35 mouse cellular contexts compared by ENCODE assay signal in the genomic region with DNA sequence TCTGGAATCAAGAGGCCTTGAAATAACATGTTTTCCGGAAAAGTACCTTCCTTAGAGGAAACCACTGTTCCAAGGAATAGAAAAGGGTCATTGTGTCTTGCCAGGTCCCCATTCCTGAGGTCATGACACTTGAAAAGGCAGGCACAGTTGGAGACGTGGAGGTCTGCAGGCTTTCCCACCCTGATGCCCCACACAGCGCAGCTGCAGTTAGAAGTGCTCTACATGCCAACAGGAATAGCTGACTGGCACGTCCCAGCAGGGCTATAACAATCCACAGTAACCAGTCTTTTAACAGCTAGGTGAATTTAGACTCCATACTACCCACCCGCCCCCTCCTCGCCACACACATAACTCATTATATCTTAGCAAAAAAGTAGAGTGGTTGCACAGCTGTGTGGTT. TPM values are rescaled to one million over a fixed set of nuclear protein-coding genes. Genes with fewer than 3 reads are reported as not detected.
DNase-seq lines count a peak whose midpoint lies in the region; ATAC-seq and TF ChIP-seq lines count a peak whose summit lies in the region.
"Had no signal": no experiment of that assay in that cellular context is flagged by ENCODE, and none has a peak within 500 bp of the region (broad histone marks: within the 10 kb centered on the region; RNA-seq: fewer than 3 reads in every experiment).

No protein-coding gene starts in this region.

- DNase-seq in kidney, adult 2 months = peak; percentile 38
- no peak for DNase-seq in kidney, adult 18-20 months
- no peak for DNase-seq in lung, postnatal 25 days (ENCODE audit: low spot score)
- DNase-seq in testis, postnatal 10 days (ENCODE audit: low spot score) = peak; percentile 37
- DNase-seq: adrenal gland, adult 8-10 months; cerebellum, adult 8-10 months; cerebellum, postnatal 25 days; heart, postnatal 36 days; layer of hippocampus, adult 9-11 months; liver; lung, embryonic 14.5 days; lung, postnatal 4 days; right cerebral cortex, postnatal 4 days; thymus, postnatal 14 days had no signal

- no peaks in the 10 kb centered on the region for H3K9me3 ChIP-seq in lung, embryonic 16.5 days (ENCODE audit: control insufficient read depth, low read length)
- H3K9me3 ChIP-seq in limb, embryonic 13.5 days = no peaks in the 10 kb centered on the region
- H3K9me3 ChIP-seq: embryonic facial prominence, embryonic 10.5 days; embryonic facial prominence, embryonic 15.5 days; forebrain, embryonic 12.5 days; hindbrain, embryonic 12.5 days; midbrain, embryonic 12.5 days; neural tube, embryonic 12.5 days had no signal

- 75% methylated on average over 6 of the region's 6 CpGs for WGBS in kidney, adult 2 months
- WGBS in lung, embryonic 16.5 days = 56% methylated on average over 6 of the region's 6 CpGs
- 47% methylated on average over 6 of the region's 6 CpGs for WGBS in limb, embryonic 13.5 days

- TF ChIP-seq POLR2A in kidney, adult 2 months (IDR thresholded peaks at IDR 0.05; ENCODE audit: low read depth, low read length) = no peak

- H3K36me3 ChIP-seq in kidney, adult 2 months (ENCODE audit: control insufficient read depth, insufficient read depth, low read length) = no peaks in the 10 kb centered on the region
- no peaks in the 10 kb centered on the region for H3K36me3 ChIP-seq in lung, embryonic 16.5 days (ENCODE audit: control insufficient read depth, insufficient read depth, low read length)
- H3K36me3 ChIP-seq in limb, embryonic 13.5 days = no peaks in the 10 kb centered on the region
- H3K36me3 ChIP-seq: embryonic facial prominence, embryonic 10.5 days; embryonic facial prominence, embryonic 15.5 days; forebrain, embryonic 12.5 days; hindbrain, embryonic 12.5 days; midbrain, embryonic 12.5 days; neural tube, embryonic 12.5 days had no signal

- no peak overlapping the region for H3K27ac ChIP-seq in kidney, adult 2 months (ENCODE audit: insufficient read depth, low read depth, low read length)
- H3K27ac ChIP-seq in lung, embryonic 16.5 days (ENCODE audit: low read length) = peak overlapping the region; percentile 66
- peak overlapping the region; percentile 77 for H3K27ac ChIP-seq in limb, embryonic 13.5 days
- H3K27ac ChIP-seq: embryonic facial prominence, embryonic 10.5 days; embryonic facial prominence, embryonic 15.5 days; forebrain, embryonic 12.5 days; hindbrain, embryonic 12.5 days; hindbrain, postnatal 0 days; kidney, postnatal 0 days; liver, embryonic 14.5 days; midbrain, embryonic 12.5 days; neural tube, embryonic 12.5 days; stomach, postnatal 0 days had no signal

- TF ChIP-seq CTCF in kidney, adult 2 months (conservative IDR thresholded peaks at IDR 0.05; ENCODE audit: insufficient read depth, insufficient read length, low read depth, low read length) = no peak

- no peak overlapping the region for H3K4me2 ChIP-seq in lung, embryonic 16.5 days (ENCODE audit: low read depth, low read length)
- no peak overlapping the region for H3K4me2 ChIP-seq in limb, embryonic 13.5 days (replicated peaks)
- H3K4me2 ChIP-seq: embryonic facial prominence, embryonic 15.5 days; forebrain, embryonic 12.5 days; hindbrain, embryonic 12.5 days; lung, embryonic 14.5 days; midbrain, embryonic 12.5 days; neural tube, embryonic 12.5 days had no signal

- H3K4me1 ChIP-seq in kidney, adult 2 months (ENCODE audit: control insufficient read depth, insufficient read depth, low read length) = no peaks in the 10 kb centered on the region
- H3K4me1 ChIP-seq in lung, embryonic 16.5 days (replicated peaks; ENCODE audit: control insufficient read depth, insufficient read depth, low read length) = peaks cover 7% of the 10 kb centered on the region; the same call in 1 of the 2 replicates
- H3K4me1 ChIP-seq in limb, embryonic 13.5 days = peaks cover 33% of the 10 kb centered on the region
- H3K4me1 ChIP-seq: embryonic facial prominence, embryonic 15.5 days; forebrain, embryonic 12.5 days; hindbrain, embryonic 12.5 days; midbrain, embryonic 12.5 days; neural tube, embryonic 12.5 days had no signal

- H3K4me3 ChIP-seq in kidney, adult 2 months (ENCODE audit: insufficient read depth, low read depth, low read length) = no peak overlapping the region
- no peak overlapping the region for H3K4me3 ChIP-seq in lung, embryonic 16.5 days (ENCODE audit: low read length)
- H3K4me3 ChIP-seq in limb, embryonic 13.5 days = no peak overlapping the region
- H3K4me3 ChIP-seq: embryonic facial prominence, embryonic 10.5 days; embryonic facial prominence, embryonic 15.5 days; forebrain, embryonic 12.5 days; hindbrain, embryonic 12.5 days; megakaryocyte, embryonic 14.5 days; midbrain, embryonic 12.5 days; myocyte; neural tube, embryonic 12.5 days had no signal

- H3K27me3 ChIP-seq in kidney, adult 2 months (replicated peaks; ENCODE audit: control insufficient read depth, insufficient read depth, low read length) = no peaks in the 10 kb centered on the region
- H3K27me3 ChIP-seq in lung, embryonic 16.5 days (ENCODE audit: control insufficient read depth, insufficient read depth, low read depth, low read length) = no peaks in the 10 kb centered on the region
- no peaks in the 10 kb centered on the region for H3K27me3 ChIP-seq in limb, embryonic 13.5 days
- H3K27me3 ChIP-seq: embryonic facial prominence, embryonic 15.5 days; forebrain, embryonic 12.5 days; hindbrain, embryonic 12.5 days; midbrain, embryonic 12.5 days; neural tube, embryonic 12.5 days had no signal

- ATAC-seq in lung, embryonic 16.5 days (ENCODE audit: low read depth) = no peak; the same call in 1 of the 2 replicates
- peak; percentile 72; the same call in 1 of the 2 replicates for ATAC-seq in limb, embryonic 13.5 days (ENCODE audit: low FRiP score, low read depth)
- no peak for ATAC-seq in inflammation-experienced regulatory T-cells, adult 6 months
- ATAC-seq: activated CD4-positive, CD25-positive, alpha-beta regulatory T cell, adult 4 months; hindbrain, postnatal 0 days; intestine, postnatal 0 days had no signal

- no peak overlapping the region for H3K9ac ChIP-seq in lung, embryonic 16.5 days (ENCODE audit: low read length)
- no peak overlapping the region for H3K9ac ChIP-seq in limb, embryonic 13.5 days
- H3K9ac ChIP-seq: embryonic facial prominence, embryonic 15.5 days; forebrain, embryonic 12.5 days; hindbrain, embryonic 12.5 days; liver, embryonic 14.5 days; lung, embryonic 14.5 days; midbrain, embryonic 12.5 days; neural tube, embryonic 12.5 days had no signal

RNA-seq across cellular contexts. Expression of a gene that starts 7.3 kb away (rescaled TPM):
- polyA plus RNA-seq in kidney, adult 2 months (2012; rRNA removed) = 2.4 and 2.5 TPM in 2 replicates
- 1.2 and 2.1 TPM in 2 replicates for polyA plus RNA-seq in lung, embryonic 16.5 days (2015; fragmentation: Nextera tagmentation; extraction: Ambion mirVana)
- 0.33 and 0.63 TPM in 2 replicates for polyA plus RNA-seq in limb, embryonic 13.5 days (2015; fragmentation: Nextera tagmentation; extraction: Ambion mirVana)
- under 1 TPM in 1 of 3 experiments, not detected in 2; 0.23 TPM for polyA plus RNA-seq in inflammation-experienced regulatory T-cells, adult 6 months (2017; shearing (Covaris generic))
- polyA plus RNA-seq: embryonic facial prominence, embryonic 10.5 days; forebrain, embryonic 12.5 days; midbrain, embryonic 12.5 days; neural tube, embryonic 12.5 days had no signal

RNA-seq across cellular contexts. Expression of a gene that starts 10.2 kb away (rescaled TPM):
- 4.8 and 5.1 TPM in 2 replicates for polyA plus RNA-seq in kidney, adult 2 months (2012; rRNA removed)
- 2.0 and 2.9 TPM in 2 replicates for polyA plus RNA-seq in lung, embryonic 16.5 days (2015; fragmentation: Nextera tagmentation; extraction: Ambion mirVana)
- 1.7 and 2.3 TPM in 2 replicates for polyA plus RNA-seq in limb, embryonic 13.5 days (2015; fragmentation: Nextera tagmentation; extraction: Ambion mirVana)
- polyA plus RNA-seq in inflammation-experienced regulatory T-cells, adult 6 months (2017; shearing (Covaris generic)) = not detected
- polyA plus RNA-seq: activated CD4-positive, CD25-positive, alpha-beta regulatory T cell, adult 4 months; embryonic facial prominence, embryonic 10.5 days; forebrain, embryonic 12.5 days had no signal

RNA-seq across cellular contexts. Expression of a gene that starts 27.1 kb away (rescaled TPM):
- polyA plus RNA-seq in kidney, adult 2 months (2012; rRNA removed) = not detected in 2 replicates
- 0.08 and 0.16 TPM in 2 replicates for polyA plus RNA-seq in lung, embryonic 16.5 days (2015; fragmentation: Nextera tagmentation; extraction: Ambion mirVana)
- polyA plus RNA-seq in limb, embryonic 13.5 days (2015; fragmentation: Nextera tagmentation; extraction: Ambion mirVana) = not detected in 2 replicates
- not detected for polyA plus RNA-seq in inflammation-experienced regulatory T-cells, adult 6 months (2017; shearing (Covaris generic))
- polyA plus RNA-seq: C2C12; embryonic facial prominence, embryonic 10.5 days; embryonic facial prominence, embryonic 15.5 days; heart, embryonic 14.5 days; hindbrain, embryonic 12.5 days; hindbrain, postnatal 0 days; intestine, postnatal 0 days; kidney, postnatal 0 days; liver, embryonic 14.5 days; lung, embryonic 14.5 days; midbrain, embryonic 12.5 days; midbrain, postnatal 0 days; myocyte; neural tube, embryonic 12.5 days; spleen, adult 2 months; stomach, postnatal 0 days had no signal

RNA-seq across cellular contexts. Expression of a gene that starts 33.7 kb away (rescaled TPM):
- not detected in 2 replicates for polyA plus RNA-seq in kidney, adult 2 months (2012; rRNA removed)
- polyA plus RNA-seq in lung, embryonic 16.5 days (2015; fragmentation: Nextera tagmentation; extraction: Ambion mirVana) = not detected in 2 replicates
- not detected in 2 replicates for polyA plus RNA-seq in limb, embryonic 13.5 days (2015; fragmentation: Nextera tagmentation; extraction: Ambion mirVana)
- polyA plus RNA-seq in inflammation-experienced regulatory T-cells, adult 6 months (2017; shearing (Covaris generic)) = not detected
- polyA plus RNA-seq: activated CD4-positive, CD25-positive, alpha-beta regulatory T cell, adult 4 months; C2C12; embryonic facial prominence, embryonic 10.5 days; embryonic facial prominence, embryonic 15.5 days; forebrain, embryonic 12.5 days; heart, embryonic 14.5 days; hindbrain, embryonic 12.5 days; hindbrain, postnatal 0 days; intestine, postnatal 0 days; kidney, postnatal 0 days; liver, embryonic 14.5 days; lung, embryonic 14.5 days; midbrain, embryonic 12.5 days; midbrain, postnatal 0 days; myocyte; neural tube, embryonic 12.5 days; spleen, adult 2 months; stomach, postnatal 0 days had no signal

RNA-seq across cellular contexts. Expression of a gene that starts 36.5 kb away (rescaled TPM):
- polyA plus RNA-seq in kidney, adult 2 months (2012; rRNA removed) = not detected in 2 replicates
- polyA plus RNA-seq in lung, embryonic 16.5 days (2015; fragmentation: Nextera tagmentation; extraction: Ambion mirVana) = not detected in 2 replicates
- polyA plus RNA-seq in limb, embryonic 13.5 days (2015; fragmentation: Nextera tagmentation; extraction: Ambion mirVana) = not detected in 2 replicates
- polyA plus RNA-seq in inflammation-experienced regulatory T-cells, adult 6 months (2017; shearing (Covaris generic)) = not detected
- polyA plus RNA-seq: activated CD4-positive, CD25-positive, alpha-beta regulatory T cell, adult 4 months; C2C12; embryonic facial prominence, embryonic 15.5 days; forebrain, embryonic 12.5 days; heart, embryonic 14.5 days; hindbrain, embryonic 12.5 days; hindbrain, postnatal 0 days; intestine, postnatal 0 days; kidney, postnatal 0 days; liver, embryonic 14.5 days; lung, embryonic 14.5 days; midbrain, embryonic 12.5 days; midbrain, postnatal 0 days; myocyte; neural tube, embryonic 12.5 days; spleen, adult 2 months; stomach, postnatal 0 days had no signal

Comparison
In these comparisons a context has a peak if more than half of its experiments do, and no peak if none do; other contexts are left out.
1. DNase-seq: peak in kidney, adult 2 months (single experiment) and testis, postnatal 10 days (single experiment); none in kidney, adult 18-20 months (single experiment) and lung, postnatal 25 days (single experiment).